Mouse (Mus musculus) CD4-positive helper T cell, adult 2 months (primary cell): ENCODE results near the gene Adap2.

Experiments
- DNase-seq: peaks from one replicate; pipeline ENCODE4 v3.0.0-alpha.2; 2012; ENCODE audit warnings: low read depth, missing footprints, low spot score

Adap2 gene

GRCm38 (mm10) chr11:80196351-80196750, 42.4 kb downstream of the Adap2 start:
- no peak for DNase-seq

DNA sequence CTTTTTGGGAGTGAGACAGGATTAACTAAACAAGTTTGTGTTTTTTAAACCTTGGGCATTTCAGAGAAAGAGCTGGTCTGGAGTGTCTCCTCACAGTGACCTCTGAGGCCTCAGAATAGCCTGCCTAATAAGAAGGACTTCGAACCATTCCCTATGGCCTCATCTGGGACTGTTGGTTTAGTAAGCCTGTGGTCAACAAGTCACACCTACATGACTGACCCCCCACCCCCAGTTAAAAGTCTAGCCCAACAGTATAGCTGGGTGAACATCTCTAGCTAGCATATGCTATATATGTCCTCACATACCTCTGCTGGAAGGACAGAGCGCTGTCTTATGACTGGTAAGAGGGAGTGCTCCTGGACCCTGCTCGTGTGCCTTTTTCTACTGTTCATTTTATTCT, 45.4 kb downstream of the Adap2 start:
- no peak for DNase-seq

- DNase-seq: no peak
Measured at GRCm38 (mm10) chr11:80199773-80200172, 45.9 kb downstream of the Adap2 start.

GRCm38 (mm10) chr11:80200326-80200725, 46.4 kb downstream of the Adap2 start:
- peak; percentile 48 for DNase-seq

DNA sequence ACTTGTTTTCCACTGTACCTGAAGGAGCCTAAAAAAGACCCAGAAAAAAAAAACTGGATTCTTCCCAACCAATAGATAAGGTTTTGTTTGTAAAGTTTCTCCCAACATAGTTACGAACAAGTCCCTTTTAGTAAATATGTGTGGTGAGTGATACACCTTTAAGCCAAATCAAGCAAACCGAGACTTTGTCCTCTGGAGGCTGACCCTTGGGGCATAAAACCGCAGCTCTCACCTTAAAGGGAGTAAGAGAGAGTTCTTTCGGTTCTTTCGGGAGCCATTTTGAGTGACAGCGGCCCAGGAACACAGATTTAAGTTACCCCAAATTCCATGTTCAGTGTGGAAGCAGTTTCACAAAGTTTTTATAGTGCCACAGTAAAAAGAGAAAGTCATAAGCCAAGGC, 48.4 kb downstream of the Adap2 start:
- no peak for DNase-seq

- DNase-seq: no peak
Measured at GRCm38 (mm10) chr11:80204037-80204436, 50.1 kb downstream of the Adap2 start.

- DNase-seq: no peak
Measured at GRCm38 (mm10) chr11:80204941-80205340, 51.0 kb downstream of the Adap2 start.

- DNase-seq: no peak
Measured at GRCm38 (mm10) chr11:80208465-80208859, 54.6 kb downstream of the Adap2 start.

DNA sequence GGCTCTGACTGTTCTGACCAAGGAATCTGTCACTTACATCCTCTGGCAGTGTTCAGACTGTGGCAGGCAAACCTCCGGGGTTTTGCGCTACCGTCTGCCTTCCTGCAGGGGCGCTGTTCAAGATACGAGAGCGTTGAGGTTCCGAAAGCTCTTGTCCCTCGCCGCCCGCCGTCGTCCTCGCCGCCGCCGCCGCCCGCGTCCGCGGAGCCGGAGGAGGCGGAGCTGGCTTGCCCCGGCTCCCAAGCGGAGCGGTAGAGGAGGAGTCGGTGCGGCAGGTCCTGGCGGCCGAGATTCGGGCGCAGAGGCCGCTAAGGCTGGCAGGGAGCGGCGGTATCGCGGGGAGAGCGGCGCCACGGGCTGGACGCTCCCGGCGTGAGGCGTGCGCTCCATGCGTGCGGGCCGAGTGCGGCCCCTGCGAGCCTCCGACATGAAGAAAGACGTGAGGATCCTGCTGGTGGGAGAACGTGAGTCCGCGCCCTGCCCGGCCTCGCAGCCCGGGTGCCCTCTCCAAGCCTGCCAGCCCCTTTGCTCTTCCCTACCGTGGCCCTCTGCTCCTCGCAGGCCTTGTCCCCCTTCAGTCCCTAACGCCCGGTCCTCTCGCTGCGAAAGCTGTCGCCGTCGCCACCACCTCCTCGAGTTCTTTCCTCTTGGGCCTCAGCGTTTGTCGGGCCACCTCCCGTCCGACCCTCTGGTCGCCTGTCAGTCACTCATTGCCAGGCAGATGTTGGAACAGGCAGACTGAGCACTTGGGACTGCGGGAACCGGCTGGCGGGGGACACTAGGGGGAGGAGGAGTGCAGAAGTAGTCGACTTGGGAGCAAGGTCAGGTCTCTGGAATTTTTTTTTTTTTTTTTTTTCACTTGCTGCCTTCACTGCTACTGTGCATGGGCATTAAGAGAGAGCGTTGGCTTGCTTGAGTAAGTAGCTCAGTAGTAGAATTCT, 55.2 kb downstream of the Adap2 start, which contains the start of gene Rhot1:
Gene Rhot1, plus strand, starts transcription at position 160 of the 941 bp plus-strand sequence.
- DNase-seq: peak; percentile 96

- no peak for DNase-seq
Measured at GRCm38 (mm10) chr11:80210321-80210720, 56.4 kb downstream of the Adap2 start.

DNA sequence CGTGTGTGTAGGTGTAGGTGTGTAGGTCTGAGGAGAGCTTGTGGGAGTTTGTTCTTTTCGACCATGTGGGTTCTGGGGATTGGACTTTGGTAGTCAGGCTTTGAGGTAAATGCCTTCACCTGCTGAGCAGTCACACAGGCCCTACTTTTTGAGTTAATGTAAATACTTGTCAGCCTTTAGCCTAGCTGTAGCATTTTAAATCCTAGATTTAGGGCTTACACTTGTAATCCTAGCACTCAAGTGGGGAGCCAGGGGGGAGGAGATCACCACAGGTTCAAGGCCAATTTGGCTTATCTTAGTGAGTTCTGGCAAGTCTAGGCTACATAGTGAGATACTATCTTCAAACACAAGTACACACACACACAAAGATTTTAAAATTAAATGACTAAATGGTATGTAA, 58.4 kb downstream of the Adap2 start:
- DNase-seq: no peak

DNA sequence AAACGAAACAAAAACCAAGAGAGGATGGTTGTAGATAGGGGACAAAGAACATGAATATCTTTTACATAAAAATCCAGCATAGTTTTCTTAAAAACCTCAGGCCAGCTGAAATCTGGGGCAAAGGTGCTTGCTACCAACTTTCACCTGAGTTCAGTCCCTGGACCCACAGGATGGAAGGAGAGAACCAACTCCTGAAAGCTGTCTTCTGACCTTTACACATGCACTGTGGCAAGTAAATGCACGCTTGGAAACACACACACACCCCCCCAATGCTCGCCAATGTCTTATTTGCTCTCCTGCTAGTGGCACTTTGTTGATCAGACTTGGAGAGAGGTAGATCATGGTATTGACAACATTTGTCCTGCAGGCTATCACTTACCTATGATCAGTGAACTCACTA, 61.4 kb downstream of the Adap2 start:
- DNase-seq: no peak

- no peak for DNase-seq
Measured at GRCm38 (mm10) chr11:80218657-80219293, 64.9 kb downstream of the Adap2 start.
